Mouse (Mus musculus) liver, embryonic 16.5 days (tissue): ENCODE data around the gene D430041D05Rik. TPM values are rescaled to one million over a fixed set of nuclear protein-coding genes. Genes with fewer than 3 reads are reported as not detected.

Experiments used
- ATAC-seq: fragments of 200-750 bp; cut with Nextera tagmentation; 2 replicates; pipeline ENCODE4 v1.8.0; 2017; ENCODE audit warnings: low read depth, mild to moderate bottlenecking, moderate number of reproducible peaks, moderate library complexity
- H3K27ac ChIP-seq: fragments of 300-500 bp; sonication (generic); 2 replicates; pipeline ENCODE4 v1.5.1; 2014; ENCODE audit warnings: mild to moderate bottlenecking, low read length
- H3K27me3 ChIP-seq: fragments of 300-500 bp; sonication (generic); 2 replicates; pipeline ENCODE4 v1.6.1; 2014; ENCODE audit warnings: low read depth, low read length, mixed read lengths; ENCODE audit not compliant: control insufficient read depth, insufficient read depth
- H3K36me3 ChIP-seq: fragments of 300-500 bp; sonication (generic); 2 replicates; pipeline ENCODE4 v1.6.1; 2014; ENCODE audit warnings: mild to moderate bottlenecking; ENCODE audit not compliant: control insufficient read depth, insufficient read depth
- H3K4me1 ChIP-seq: fragments of 300-500 bp; sonication (generic); 2 replicates; pipeline ENCODE4 v1.6.1; 2014; ENCODE audit warnings: low read depth, low read length, mixed read lengths; ENCODE audit not compliant: control insufficient read depth
- H3K4me2 ChIP-seq: fragments of 300-500 bp; sonication (generic); 2 replicates; pipeline ENCODE4 v1.6.1; 2014; ENCODE audit warnings: low read depth, low read length, mixed read lengths
- H3K4me3 ChIP-seq: fragments of 300-500 bp; sonication (generic); 2 replicates; pipeline ENCODE4 v1.5.1; 2014; ENCODE audit warnings: low read depth, mild to moderate bottlenecking, low read length
- H3K9ac ChIP-seq: fragments of 300-500 bp; sonication (generic); 2 replicates; pipeline ENCODE4 v1.6.1; 2014; ENCODE audit warnings: low read depth, low read length
- H3K9me3 ChIP-seq: fragments of 300-500 bp; sonication (generic); replicated peaks from 2 replicates; pipeline ENCODE4 v1.6.1; 2016; ENCODE audit warnings: low read length; ENCODE audit not compliant: control insufficient read depth
- WGBS: fragments of 180-500 bp; shearing (Covaris S2); extraction: QIAGEN DNeasy Blood & Tissue Kit; methylation state at CpG from one replicate; pipeline ENCODE4 v1.1.7; 2014; ENCODE audit not compliant: insufficient replicate concordance; 5-methylcytosine and 5-hydroxymethylcytosine counted together
- polyA plus RNA-seq: library from polyadenylated mRNA; unstranded; fragments of >200 nt; fragmentation: Nextera tagmentation; extraction: Ambion mirVana; gene quantifications from 2 replicates; pipeline ENCODE4 v1.2.1, GENCODE M21; 2015

D430041D05Rik gene
- polyA plus RNA-seq, 1 experiment from 2014 or later = not detected

DNA sequence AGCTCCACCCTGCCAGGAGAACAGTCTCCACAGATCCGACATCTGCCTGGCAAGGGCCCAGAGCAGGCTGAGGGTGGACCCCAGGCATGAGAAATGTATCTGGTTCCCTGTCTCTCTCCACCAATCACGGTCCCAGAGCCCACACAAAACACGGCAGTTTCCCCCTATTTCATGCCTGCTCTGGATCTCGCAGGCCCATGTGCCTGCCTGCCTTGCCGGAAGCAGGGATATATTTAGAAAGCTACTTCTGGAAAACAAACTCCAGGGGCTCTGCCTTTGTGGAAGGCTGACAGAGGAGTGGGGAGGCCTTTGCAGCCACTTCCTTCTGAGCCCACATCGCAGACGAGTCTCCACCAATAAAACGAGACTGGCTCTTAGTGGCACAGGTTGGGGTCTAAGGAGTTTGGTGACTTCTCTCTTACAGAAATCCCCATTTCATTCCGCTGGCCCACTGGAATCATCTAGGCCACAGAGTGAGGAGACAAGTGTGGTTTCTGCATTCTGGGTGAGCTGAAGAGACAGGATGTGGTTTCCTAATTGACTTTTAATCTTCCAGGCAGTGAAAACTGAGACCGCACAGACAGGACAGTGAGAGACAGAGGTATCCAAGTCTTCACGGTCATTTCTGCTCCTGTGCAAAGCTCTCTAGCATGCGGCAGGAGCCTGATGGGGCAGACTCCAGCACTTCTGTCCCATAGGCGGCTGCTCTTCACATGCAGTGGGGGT, 233.7 kb downstream of the D430041D05Rik start:
- Histone ChIP-seq H3K27ac (no peak overlapping the region), H3K4me1 (no peaks in the 10 kb centered on the region), H3K4me3 (no peak overlapping the region), H3K27me3 (no peaks in the 10 kb centered on the region), H3K9me3 (no peaks in the 10 kb centered on the region), H3K36me3 (no peaks in the 10 kb centered on the region), H3K4me2 (no peak overlapping the region), H3K9ac (no peak overlapping the region)
- no peak for ATAC-seq
- WGBS = 17% methylated on average over 13 of the region's 13 CpGs

DNA sequence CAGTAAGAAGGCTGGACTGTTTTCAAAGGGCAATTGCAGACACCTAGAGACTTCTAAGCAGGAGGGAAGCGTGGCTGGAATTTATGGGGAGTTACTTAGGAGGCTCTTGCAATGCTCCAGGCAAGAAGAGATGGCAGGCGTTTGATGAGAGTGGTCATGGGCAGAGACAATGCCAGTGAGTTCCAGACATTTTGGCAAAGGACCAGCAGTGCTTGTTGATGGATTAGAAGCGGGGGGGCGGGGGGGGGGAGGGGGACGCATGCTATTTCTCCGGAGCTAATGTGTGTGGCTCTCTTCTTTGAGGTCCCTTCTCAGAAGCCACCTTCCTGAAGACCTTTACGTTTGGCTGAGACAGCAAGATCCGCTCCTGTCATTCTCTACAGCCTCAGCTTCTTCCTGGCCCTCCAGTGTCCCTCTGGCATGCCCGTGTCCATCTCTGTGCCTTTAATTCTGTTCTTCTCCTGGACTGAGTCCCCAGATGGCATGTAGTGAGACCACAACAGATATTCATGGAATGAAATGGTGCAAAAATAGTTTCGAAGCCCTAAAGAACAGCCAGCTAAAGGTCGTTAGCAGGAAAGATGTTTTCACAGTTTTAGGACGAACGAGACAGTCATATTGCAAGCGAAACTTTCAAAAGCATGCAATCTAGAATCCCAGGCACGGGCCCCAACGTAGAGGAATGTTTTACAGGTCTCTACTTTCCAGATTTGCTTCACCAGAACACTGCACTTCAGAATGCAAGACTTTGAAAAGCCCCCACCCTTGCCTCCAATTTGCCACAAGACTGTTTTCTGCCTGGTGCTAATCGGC, 234.4 kb downstream of the D430041D05Rik start:
- Histone ChIP-seq H3K4me1 (no peaks in the 10 kb centered on the region), H3K9me3 (no peaks in the 10 kb centered on the region), H3K4me3 (no peak overlapping the region), H3K27me3 (no peaks in the 10 kb centered on the region), H3K9ac (no peak overlapping the region), H3K27ac (no peak overlapping the region), H3K36me3 (no peaks in the 10 kb centered on the region), H3K4me2 (no peak overlapping the region)
- 49% methylated on average over 17 of the region's 17 CpGs for WGBS
- no peak for ATAC-seq

DNA sequence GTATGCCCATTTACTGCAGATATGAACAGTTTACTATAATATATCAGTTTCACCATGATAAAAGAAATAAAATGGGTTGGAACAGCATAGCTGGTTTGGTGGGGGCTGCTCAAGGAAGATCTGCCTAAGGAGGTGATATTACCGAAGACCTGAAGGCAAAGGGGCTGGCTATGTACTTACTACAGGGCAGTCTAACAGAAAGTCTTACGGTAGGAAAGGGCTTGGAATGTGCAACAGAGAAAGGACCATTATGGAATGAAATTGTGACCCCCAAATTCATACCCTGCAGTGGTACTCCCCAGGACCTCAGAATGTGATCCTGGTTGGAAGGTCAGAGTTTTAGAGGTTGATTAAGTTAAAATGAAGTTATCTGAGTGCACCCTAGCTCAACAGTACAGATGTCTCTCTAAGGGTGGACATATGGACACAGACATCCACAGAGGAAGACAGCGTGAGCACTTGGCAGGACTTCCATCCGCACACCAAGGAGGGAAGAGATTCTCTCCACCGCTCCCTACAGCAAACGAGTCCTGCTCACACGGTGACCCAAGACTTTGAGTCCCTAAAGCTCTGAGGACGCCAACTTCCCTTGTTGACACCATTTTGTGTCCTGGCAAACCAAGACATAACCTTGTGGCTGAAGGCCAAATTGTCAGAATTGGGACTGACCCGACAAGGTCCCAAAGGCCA, 235.2 kb downstream of the D430041D05Rik start:
- Histone ChIP-seq H3K4me2 (no peak overlapping the region), H3K9me3 (no peaks in the 10 kb centered on the region), H3K27ac (no peak overlapping the region), H3K4me3 (no peak overlapping the region), H3K36me3 (no peaks in the 10 kb centered on the region), H3K4me1 (no peaks in the 10 kb centered on the region), H3K9ac (no peak overlapping the region), H3K27me3 (no peaks in the 10 kb centered on the region)
- WGBS = 69% methylated on average over 9 of the region's 9 CpGs
- ATAC-seq = no peak

DNA sequence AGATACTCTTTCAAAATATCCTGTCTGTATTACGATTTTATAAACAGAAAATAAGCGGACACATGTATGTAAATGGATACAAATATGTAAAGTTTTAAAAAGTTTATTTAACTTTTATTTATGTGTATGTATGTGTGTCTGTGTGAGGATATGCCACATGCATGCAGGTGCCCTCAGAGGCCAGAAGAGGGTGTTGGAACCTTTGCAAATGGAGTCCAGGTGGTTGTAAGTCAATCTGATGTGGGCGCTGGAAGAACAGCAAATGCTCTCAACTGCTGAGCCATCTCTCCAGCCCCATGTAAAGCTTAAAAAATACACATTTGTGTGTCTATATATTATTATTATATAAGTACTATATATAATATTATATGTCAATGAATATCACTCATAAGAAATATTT, 237.4 kb downstream of the D430041D05Rik start:
- no peak overlapping the region for H3K4me2 ChIP-seq
- WGBS = 71% methylated on average over 3 of the region's 3 CpGs
- no peak overlapping the region for H3K9ac ChIP-seq
- H3K4me1 ChIP-seq = no peaks in the 10 kb centered on the region
- no peaks in the 10 kb centered on the region for H3K27me3 ChIP-seq
- H3K36me3 ChIP-seq = no peaks in the 10 kb centered on the region
- no peaks in the 10 kb centered on the region for H3K9me3 ChIP-seq
- H3K4me3 ChIP-seq = no peak overlapping the region
- no peak overlapping the region for H3K27ac ChIP-seq
- ATAC-seq = no peak

DNA sequence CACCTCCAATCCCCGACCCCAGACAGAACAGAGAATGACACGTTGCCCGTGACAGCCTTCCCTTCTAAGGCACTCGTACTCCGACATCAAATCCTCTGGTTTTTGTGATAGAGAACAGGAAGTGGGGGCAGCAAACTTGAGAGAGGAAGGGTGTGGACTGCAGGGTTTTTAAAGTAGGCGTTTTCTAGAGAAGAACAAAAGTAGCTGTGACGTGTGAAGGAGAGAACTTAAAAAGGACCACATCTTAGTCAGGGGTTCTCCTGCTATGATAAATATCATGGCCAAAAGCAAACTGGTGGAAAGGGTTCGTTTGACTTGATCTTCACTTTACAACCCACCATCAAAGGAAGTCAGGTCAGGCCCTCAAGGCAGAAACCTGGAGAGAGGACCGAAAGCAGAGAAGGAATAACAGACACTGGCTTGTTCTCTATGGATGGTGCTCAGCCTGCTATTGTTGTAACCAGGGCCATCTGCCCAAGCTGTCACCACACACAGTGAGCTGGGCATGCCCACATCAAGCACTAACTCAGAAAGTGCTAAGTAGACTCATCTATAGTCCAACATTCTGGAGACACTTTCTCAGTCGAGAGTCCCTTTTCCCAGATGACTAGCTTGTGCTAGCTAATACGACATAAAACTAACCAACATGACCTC, 238.0 kb downstream of the D430041D05Rik start:
- no peak overlapping the region for H3K27ac ChIP-seq
- no peaks in the 10 kb centered on the region for H3K27me3 ChIP-seq
- WGBS = 28% methylated on average over 11 of the region's 11 CpGs
- no peak overlapping the region for H3K4me3 ChIP-seq
- no peaks in the 10 kb centered on the region for H3K36me3 ChIP-seq
- no peak for ATAC-seq
- H3K4me2 ChIP-seq = no peak overlapping the region
- H3K9me3 ChIP-seq = no peaks in the 10 kb centered on the region
- no peaks in the 10 kb centered on the region for H3K4me1 ChIP-seq
- H3K9ac ChIP-seq = no peak overlapping the region

DNA sequence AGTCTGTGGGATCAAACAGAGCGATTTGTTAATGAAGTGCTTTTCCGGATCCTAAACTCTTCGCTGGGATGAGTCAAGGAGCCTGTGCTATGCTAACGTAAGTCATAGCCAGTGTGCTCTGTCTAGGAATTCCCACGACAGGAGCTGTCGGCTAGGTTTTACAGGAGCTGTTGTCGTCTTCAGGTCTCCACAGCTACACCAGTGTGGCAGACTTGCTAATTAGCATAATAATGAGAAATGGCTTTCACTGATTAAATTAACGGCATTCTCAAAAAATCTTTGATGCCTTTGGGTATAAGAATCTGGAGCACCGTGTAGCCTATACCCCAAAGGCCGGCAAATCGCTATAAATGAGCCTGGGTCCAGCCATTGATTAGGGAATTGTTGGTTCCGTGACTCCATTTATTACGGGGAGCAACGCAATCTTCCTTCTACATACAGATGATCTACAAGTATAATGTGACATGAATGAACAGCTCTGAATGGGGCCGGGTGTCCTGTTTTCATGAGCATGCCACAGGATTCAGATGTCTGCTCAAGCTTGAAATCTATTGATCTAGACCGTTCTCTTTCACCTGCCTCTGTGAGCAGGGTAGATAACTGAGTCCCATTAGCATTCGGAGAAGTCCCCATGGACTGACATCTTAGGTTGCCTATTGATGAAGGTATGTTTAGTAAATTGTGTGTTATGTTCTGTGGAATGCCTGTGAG, 242.5 kb downstream of the D430041D05Rik start:
- 78% methylated on average over 17 of the region's 17 CpGs for WGBS
- no peaks in the 10 kb centered on the region for H3K9me3 ChIP-seq
- ATAC-seq = no peak

DNA sequence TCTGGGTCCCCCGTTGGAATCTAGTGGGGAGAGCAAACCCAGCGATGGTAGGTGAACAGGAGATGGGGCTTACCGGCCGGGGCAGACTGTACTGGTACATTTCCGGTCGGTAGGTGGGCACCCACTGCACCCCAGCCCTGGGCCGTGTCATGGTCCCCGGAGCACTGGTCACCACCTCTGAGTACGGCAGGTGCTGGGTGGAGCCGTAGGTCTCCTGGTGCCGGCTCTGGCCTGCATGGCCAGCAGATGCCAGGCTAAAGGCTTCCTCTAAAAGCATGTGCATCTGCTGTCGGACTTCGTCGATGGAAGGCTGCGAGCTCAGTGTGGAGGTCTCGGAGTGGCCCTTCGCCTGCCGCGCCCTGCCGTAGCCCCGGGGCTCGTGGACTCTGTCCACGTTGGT, 243.0 kb downstream of the D430041D05Rik start:
- no peak overlapping the region for H3K9ac ChIP-seq
- no peak for ATAC-seq
- H3K4me1 ChIP-seq = no peaks in the 10 kb centered on the region
- WGBS = 79% methylated on average over 23 of the region's 23 CpGs
- no peaks in the 10 kb centered on the region for H3K9me3 ChIP-seq
- H3K4me2 ChIP-seq = no peak overlapping the region
- H3K36me3 ChIP-seq = no peaks in the 10 kb centered on the region
- no peaks in the 10 kb centered on the region for H3K27me3 ChIP-seq
- no peak overlapping the region for H3K4me3 ChIP-seq
- no peak overlapping the region for H3K27ac ChIP-seq

More for the DNA sequence above, 242.5 kb downstream of the D430041D05Rik start:
- Histone ChIP-seq H3K9ac (no peak overlapping the region), H3K4me3 (no peak overlapping the region), H3K27me3 (no peaks in the 10 kb centered on the region), H3K27ac (no peak overlapping the region), H3K36me3 (no peaks in the 10 kb centered on the region), H3K4me1 (no peaks in the 10 kb centered on the region), H3K4me2 (no peak overlapping the region)

DNA sequence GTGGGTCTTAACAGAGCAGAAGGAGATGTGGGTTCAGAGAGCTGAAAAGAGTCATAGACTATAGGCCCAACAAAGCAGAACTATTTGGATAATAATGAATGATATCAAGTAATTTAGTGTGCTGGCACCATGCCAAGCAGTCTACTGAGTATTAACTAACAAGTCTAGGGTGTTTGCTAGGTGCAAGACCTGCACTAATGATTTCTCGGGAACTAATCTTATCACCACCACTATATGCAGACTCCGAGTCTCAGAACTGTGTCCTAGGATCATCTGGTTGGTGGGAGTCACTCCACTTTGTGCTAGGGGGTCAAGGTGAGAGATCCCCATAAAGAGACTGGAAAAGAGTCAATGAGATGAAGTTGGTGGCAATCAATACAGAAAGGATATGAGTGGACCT, 245.2 kb downstream of the D430041D05Rik start:
- Histone ChIP-seq H3K27ac (no peak overlapping the region), H3K9ac (no peak overlapping the region), H3K4me2 (no peak overlapping the region), H3K9me3 (no peaks in the 10 kb centered on the region), H3K4me1 (no peaks in the 10 kb centered on the region), H3K36me3 (no peaks in the 10 kb centered on the region), H3K27me3 (no peaks in the 10 kb centered on the region), H3K4me3 (no peak overlapping the region)
- no peak for ATAC-seq
- WGBS = 59% methylated on average over 2 of the region's 2 CpGs
